Mouse (Mus musculus) hematopoietic multipotent progenitor cell, adult 10-12 weeks (in vitro differentiated cells): Measurements from ENCODE around the gene Runx2. TPM values are rescaled to one million over a fixed set of nuclear protein-coding genes. Genes with fewer than 3 reads are reported as not detected.

Experiments
- polyA plus RNA-seq: library from polyadenylated mRNA; stranded (reverse); fragments of >175 nt; gene quantifications from 2 replicates; pipeline ENCODE4 v1.2.3, GENCODE M21; 2012; ENCODE audit warnings: low replicate concordance

Runx2 gene
- 22.3 and 59.6 TPM in 2 replicates for polyA plus RNA-seq

GRCm38 (mm10) chr17:44814508-44815175 lies at the start of gene Runx2:
Gene Runx2, minus strand, starts transcription at chr17:44814797.

GRCm38 (mm10) chr17:44776738-44777270 lies 37.8 kb downstream of the Runx2 start, which contains the start of gene Supt3:
Gene Supt3, plus strand, starts transcription at chr17:44777152.

Other genes starting within 250 kb of the Runx2 start
- 4.8 and 7.8 TPM in 2 replicates for gene Supt3, start 37.6 kb downstream of the Runx2 start, polyA plus RNA-seq